Mouse (Mus musculus) G1E (cell line): Measurements from ENCODE around the gene Dgkb. TPM values are rescaled to one million over a fixed set of nuclear protein-coding genes. Genes with fewer than 3 reads are reported as not detected.

Experiments
- ATAC-seq: 2 replicates; pipeline ENCODE4 v1.8.0; 2016; ENCODE audit warnings: mild to moderate bottlenecking; ENCODE audit not compliant: insufficient number of reproducible peaks, poor library complexity, low FRiP score, severe bottlenecking; ENCODE audit errors: extremely low read depth
- DNase-seq: peaks from one replicate; pipeline ENCODE4 v3.0.0; 2012; ENCODE audit warnings: low spot score
- H3K27me3 ChIP-seq: 2 replicates; pipeline ENCODE4 v1.6.1; 2012; ENCODE audit warnings: mild to moderate bottlenecking, low read length, inconsistent platforms; ENCODE audit not compliant: insufficient read depth
- H3K36me3 ChIP-seq: replicated peaks from 2 replicates; pipeline ENCODE3; 2012; ENCODE audit warnings: mild to moderate bottlenecking, inconsistent platforms
- H3K4me1 ChIP-seq: 2 replicates; pipeline ENCODE4 v1.6.1; 2012; ENCODE audit warnings: low read depth, low read length, inconsistent platforms, mixed read lengths; ENCODE audit not compliant: insufficient read depth
- H3K4me3 ChIP-seq: 2 replicates; pipeline ENCODE4 v1.5.1; 2012; ENCODE audit warnings: low read depth, mild to moderate bottlenecking, inconsistent platforms, low read length, moderate library complexity, mixed read lengths
- H3K9me3 ChIP-seq: replicated peaks from 2 replicates; pipeline ENCODE4 v1.6.1; 2012; ENCODE audit warnings: inconsistent platforms
- CTCF ChIP-seq: IDR thresholded peaks from 2 replicates; pipeline ENCODE4 v1.5.1; 2012; ENCODE audit warnings: low read depth, low read length, inconsistent platforms, mixed read lengths
- GATA1 ChIP-seq: IDR thresholded peaks from 2 replicates; pipeline ENCODE4 v1.6.1; 2012; ENCODE audit warnings: borderline replicate concordance, low read length, inconsistent platforms, mixed read lengths
- GATA2 ChIP-seq: IDR thresholded peaks from 2 replicates; pipeline ENCODE4 v1.6.1; 2012; ENCODE audit warnings: low read depth, low read length, inconsistent platforms, borderline replicate concordance
- POLR2AphosphoS5 ChIP-seq: IDR thresholded peaks from 2 replicates; pipeline ENCODE4 v1.6.1; 2012; ENCODE audit warnings: low read depth, low read length, inconsistent platforms; ENCODE audit not compliant: insufficient replicate concordance
- TAL1 ChIP-seq: conservative IDR thresholded peaks from 2 replicates; pipeline ENCODE4 v1.6.1; 2012; ENCODE audit warnings: low read depth, low read length, inconsistent platforms, mixed read lengths
- polyA plus RNA-seq: library from polyadenylated mRNA; stranded (reverse); fragments of >175 nt; gene quantifications from 2 replicates; pipeline ENCODE4 v1.2.3, GENCODE M21; 2012
- total RNA-seq, 2 experiments: library from RNA; stranded (forward) in 1 of 2; stranded (reverse) in 1 of 2; fragments of 200-1000 nt in 1 of 2; fragments of >200 nt in 1 of 2; fragmentation: Nextera tagmentation in 1 of 2; gene quantifications; 2 replicates each; pipeline ENCODE4 v1.2.3; 2014 to 2017

Dgkb gene
- total and polyA plus RNA-seq, 3 experiments: 0.33 TPM; not detected in 2

DNA sequence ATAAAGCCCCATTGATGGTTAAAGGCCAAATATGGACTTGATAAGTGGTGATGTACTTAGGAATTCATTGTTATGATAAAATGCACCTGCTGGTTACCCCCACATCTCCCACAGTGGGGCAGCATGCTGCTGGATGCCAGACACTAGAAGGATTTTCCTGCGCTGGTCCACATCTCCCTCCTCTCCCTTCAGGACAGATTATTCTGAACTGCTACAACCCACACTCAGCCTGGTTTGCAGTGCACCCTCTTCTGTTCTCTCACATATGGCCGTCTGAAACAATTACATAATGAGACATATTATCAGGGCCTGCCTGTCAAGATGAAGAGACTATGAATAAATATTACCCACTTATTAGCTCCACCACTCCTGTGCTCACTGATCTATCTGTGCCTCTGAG, 780.6 kb downstream of the Dgkb start:
- H3K4me3 ChIP-seq: no peak overlapping the region
- H3K36me3 ChIP-seq: no peaks in the 10 kb centered on the region
- peaks cover 8% of the 10 kb centered on the region for H3K9me3 ChIP-seq
- ATAC-seq: no peak
- TF ChIP-seq TAL1 (no peak), GATA2 (no peak), POLR2AphosphoS5 (no peak), CTCF (no peak), GATA1 (no peak)
- DNase-seq: no peak
- H3K27me3 ChIP-seq: no peaks in the 10 kb centered on the region
- no peaks in the 10 kb centered on the region for H3K4me1 ChIP-seq

DNA sequence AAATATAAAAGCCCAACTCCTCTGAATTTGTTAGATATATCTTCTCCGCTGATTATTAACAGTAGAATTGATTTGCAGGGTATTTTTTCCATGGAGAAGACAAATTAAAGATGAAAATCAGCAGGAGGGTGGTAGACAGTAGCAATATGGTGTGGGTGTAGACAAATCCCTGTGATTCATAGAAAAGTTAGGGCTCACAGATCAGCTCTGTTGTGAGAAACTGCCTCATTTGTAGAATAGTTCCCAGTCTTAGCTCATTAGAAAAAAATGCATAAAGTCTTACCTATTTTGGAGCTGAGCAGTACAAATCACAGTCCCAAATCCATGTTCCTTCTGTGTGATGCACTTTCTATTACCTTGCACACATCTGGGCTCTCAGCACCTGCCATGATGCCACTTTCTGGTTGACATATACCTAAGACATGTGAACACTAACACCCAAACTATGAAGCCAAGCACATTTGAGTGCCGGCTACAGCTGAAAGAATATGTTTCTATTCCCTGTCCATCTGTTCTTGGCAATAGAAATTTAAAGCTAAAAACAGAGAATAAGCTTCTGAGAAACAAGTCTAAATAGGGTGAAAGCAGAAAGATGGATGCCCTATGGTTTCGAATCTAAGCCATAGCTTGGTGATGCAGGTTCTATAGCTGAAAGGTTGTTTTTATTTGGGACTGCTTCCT, 782.8 kb downstream of the Dgkb start:
- Histone ChIP-seq H3K4me1 (no peaks in the 10 kb centered on the region), H3K4me3 (no peak overlapping the region), H3K27me3 (no peaks in the 10 kb centered on the region), H3K36me3 (no peaks in the 10 kb centered on the region), H3K9me3 (peaks cover 8% of the 10 kb centered on the region)
- ATAC-seq (no peak), DNase-seq (no peak)
- TF ChIP-seq GATA2: no peak
- TF ChIP-seq POLR2AphosphoS5: no peak
- TF ChIP-seq TAL1: no peak
- no peak for TF ChIP-seq CTCF
- no peak for TF ChIP-seq GATA1

DNA sequence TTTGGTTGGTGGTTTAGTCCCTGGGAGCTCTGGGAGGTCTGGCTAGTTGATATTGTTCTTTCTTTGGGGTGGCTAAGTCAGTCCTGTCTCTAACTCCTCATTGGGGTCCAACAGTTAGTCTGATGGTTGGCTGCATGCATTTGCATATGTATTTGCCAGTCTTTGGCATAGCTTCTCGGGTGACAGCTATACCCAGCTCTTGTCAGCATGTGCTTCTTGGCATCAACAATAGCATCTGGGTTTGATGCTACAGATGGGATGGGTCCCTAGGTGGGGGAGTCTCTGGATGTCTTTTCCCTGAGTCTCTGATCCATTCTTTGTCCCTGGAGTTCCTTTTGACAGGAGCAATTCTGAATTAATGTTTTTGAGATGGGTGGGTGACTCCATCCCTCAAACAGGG, 790.6 kb downstream of the Dgkb start:
- DNase-seq (no peak), ATAC-seq (no peak)
- H3K36me3 ChIP-seq: no peaks in the 10 kb centered on the region
- H3K9me3 ChIP-seq: peaks cover 9% of the 10 kb centered on the region; the same call in 1 of the 2 replicates
- TF ChIP-seq GATA1 (no peak), POLR2AphosphoS5 (no peak), CTCF (no peak), GATA2 (no peak), TAL1 (no peak)
- H3K27me3 ChIP-seq: no peaks in the 10 kb centered on the region
- no peaks in the 10 kb centered on the region for H3K4me1 ChIP-seq
- no peak overlapping the region for H3K4me3 ChIP-seq

DNA sequence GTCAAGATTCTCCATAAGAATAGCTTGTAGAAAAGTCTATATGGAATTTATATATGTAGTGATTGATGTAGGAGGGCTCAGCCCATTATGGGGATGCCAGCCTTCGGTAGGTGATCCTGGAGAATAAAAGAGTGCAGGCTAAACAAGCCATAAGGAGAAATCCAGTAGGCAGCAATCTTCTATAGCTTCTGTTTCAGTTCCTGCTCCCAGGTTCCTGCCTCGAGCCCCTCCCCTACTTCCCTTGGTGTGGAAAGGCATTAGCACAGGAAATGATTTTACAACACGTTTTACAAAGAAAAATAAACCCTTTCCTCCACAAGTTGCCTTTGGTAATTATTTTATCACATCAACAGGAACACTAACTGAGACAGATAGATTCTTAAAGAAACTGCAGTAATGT, 850.7 kb downstream of the Dgkb start:
- DNase-seq: no peak
- no peaks in the 10 kb centered on the region for H3K4me1 ChIP-seq
- no peaks in the 10 kb centered on the region for H3K27me3 ChIP-seq
- no peaks in the 10 kb centered on the region for H3K9me3 ChIP-seq
- no peak for ATAC-seq
- TF ChIP-seq CTCF (no peak), POLR2AphosphoS5 (no peak), TAL1 (no peak), GATA1 (no peak), GATA2 (no peak)
- H3K4me3 ChIP-seq: no peak overlapping the region
- no peaks in the 10 kb centered on the region for H3K36me3 ChIP-seq
